Mouse (Mus musculus) small intestine, adult 2 months (tissue): ENCODE data around the gene Gpsm1.

ENCODE experiments used
- CTCF ChIP-seq: fragments of 200-500 bp; IDR thresholded peaks from 2 replicates; pipeline ENCODE4 v1.5.1; 2012; ENCODE audit warnings: low read depth, mild to moderate bottlenecking, control low read depth, inconsistent platforms, low read length, moderate library complexity, mixed read lengths; ENCODE audit not compliant: insufficient replicate concordance, insufficient read length; ENCODE audit errors: extremely low read depth
- POLR2A ChIP-seq: fragments of 200-500 bp; IDR thresholded peaks from 2 replicates; pipeline ENCODE4 v1.6.1; 2012; ENCODE audit warnings: low read depth, mild to moderate bottlenecking, control low read depth, inconsistent platforms, low read length, moderate library complexity

DNA sequence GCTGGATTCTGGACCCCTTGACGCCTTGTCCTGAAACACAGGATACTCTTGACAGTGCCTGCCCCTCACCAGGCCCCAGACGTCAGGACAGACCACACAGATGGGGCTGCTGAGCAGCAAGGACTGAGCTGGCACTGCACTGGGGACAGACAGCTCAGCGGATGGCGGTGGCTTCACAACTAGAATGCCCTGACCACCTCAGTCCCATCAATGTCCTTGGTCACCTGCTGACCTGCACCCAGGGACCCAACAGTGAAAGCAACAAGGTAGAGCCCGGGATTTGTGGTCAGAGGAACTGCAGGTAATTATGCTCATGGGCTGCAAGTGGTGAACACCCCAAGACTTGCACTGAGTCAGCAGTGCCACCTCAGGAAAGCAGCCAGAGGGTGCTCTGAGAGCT is 47.7 kb downstream of the Gpsm1 start:
- no peak for TF ChIP-seq POLR2A
- TF ChIP-seq CTCF = no peak
